Mouse (Mus musculus): ENCODE data around the gene Zfp654. TPM values are rescaled to one million over a fixed set of nuclear protein-coding genes. Genes with fewer than 3 reads are reported as not detected.

The Zfp654 gene
- polyA plus RNA-seq, 1 experiment from 2014 or later = 6.6 TPM

DNA sequence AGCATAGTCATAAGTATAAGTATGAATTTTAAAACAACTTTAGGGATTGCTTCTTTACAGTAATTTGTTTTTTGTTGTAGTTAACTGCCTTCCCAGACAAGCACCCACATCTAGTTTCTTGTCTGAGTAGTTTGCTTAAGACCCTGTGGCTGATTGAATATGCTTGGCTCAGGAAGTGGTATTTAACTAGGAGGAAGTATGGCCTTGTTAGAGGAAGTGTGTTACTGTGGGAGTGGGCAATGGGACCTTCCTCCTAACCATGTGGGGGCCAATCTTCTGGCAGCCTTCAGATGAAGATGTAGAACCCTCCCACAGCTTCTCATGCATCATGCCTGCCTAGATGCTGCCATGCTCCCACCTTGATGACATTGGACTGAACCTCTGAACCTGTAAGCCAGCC is 49.8 kb downstream of the Zfp654 start:
- no peak for DNase-seq (ENCODE audit: low spot score)
- Histone ChIP-seq H3K4me1 (0 out of 2 replicates have a peak, but pooled peaks cover 2% of the 10 kb centered on the region), H3K9me3 (0 out of 2 replicates have a peak, but pooled peaks cover 3% of the 10 kb centered on the region), H3K27me3 (replicated peaks; ENCODE audit: low read depth, poor library complexity, severe bottlenecking) (no peaks in the 10 kb centered on the region), H3K4me3 (no peak overlapping the region), H3K36me3 (replicated peaks) (peaks cover 18% of the 10 kb centered on the region), H3K27ac (replicated peaks) (no peak overlapping the region)

DNA sequence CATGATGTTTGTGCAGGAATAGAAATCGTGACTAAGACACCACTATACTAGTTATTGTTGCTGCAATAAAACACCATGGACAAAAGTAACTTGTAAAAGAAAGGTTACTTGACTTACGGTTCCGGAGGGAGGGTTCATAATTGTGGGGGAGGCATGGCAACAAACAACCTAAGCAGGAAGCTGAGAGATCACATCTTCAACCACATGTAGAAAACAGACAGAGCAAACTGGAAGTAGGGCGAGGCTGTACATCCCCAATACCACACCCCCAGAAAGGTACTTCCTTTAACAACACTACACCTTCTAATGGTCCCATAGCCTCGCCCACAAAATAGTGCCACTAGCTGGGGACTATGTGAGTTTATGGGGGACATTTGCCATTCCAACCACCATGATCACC is 51.1 kb downstream of the Zfp654 start:
- 0 out of 2 replicates have a peak, but pooled peaks cover 2% of the 10 kb centered on the region for H3K4me1 ChIP-seq
- no peak for DNase-seq (ENCODE audit: low spot score)
- H3K36me3 ChIP-seq (replicated peaks) = peaks cover 13% of the 10 kb centered on the region
- no peak overlapping the region for H3K27ac ChIP-seq (replicated peaks)
- no peaks in the 10 kb centered on the region for H3K27me3 ChIP-seq (replicated peaks; ENCODE audit: low read depth, poor library complexity, severe bottlenecking)
- H3K4me3 ChIP-seq = no peak overlapping the region
- 91% methylated on average over 5 of the region's 5 CpGs for WGBS
- no peaks in the 10 kb centered on the region for H3K9me3 ChIP-seq

DNA sequence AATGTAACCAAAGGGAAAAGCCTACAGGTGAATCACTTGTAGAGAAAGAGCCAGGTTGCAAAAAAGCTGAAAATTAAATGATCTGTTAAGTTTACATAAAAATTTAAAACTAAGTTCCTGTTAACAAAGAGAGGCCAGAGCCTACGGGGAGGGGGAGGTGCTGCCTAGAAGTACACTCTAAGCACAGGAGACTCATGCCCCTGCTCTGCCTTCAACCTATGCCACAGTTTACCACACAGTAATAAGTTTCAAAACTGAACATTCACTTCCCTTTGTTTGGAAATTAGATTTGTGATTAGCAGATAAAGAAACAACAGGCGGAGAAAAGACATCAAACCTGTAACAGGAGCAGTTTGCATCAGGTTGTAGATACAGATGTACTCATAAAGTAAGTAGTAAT is 56.6 kb downstream of the Zfp654 start:
- Histone ChIP-seq H3K4me1 (0 out of 2 replicates have a peak, but pooled peaks cover 2% of the 10 kb centered on the region), H3K36me3 (replicated peaks) (no peaks in the 10 kb centered on the region), H3K9me3 (no peaks in the 10 kb centered on the region), H3K27me3 (replicated peaks; ENCODE audit: low read depth, poor library complexity, severe bottlenecking) (no peaks in the 10 kb centered on the region), H3K27ac (replicated peaks) (no peak overlapping the region), H3K4me3 (no peak overlapping the region)
- WGBS = 85% methylated on average over 2 of the region's 2 CpGs
- no peak for DNase-seq (ENCODE audit: low spot score)

DNA sequence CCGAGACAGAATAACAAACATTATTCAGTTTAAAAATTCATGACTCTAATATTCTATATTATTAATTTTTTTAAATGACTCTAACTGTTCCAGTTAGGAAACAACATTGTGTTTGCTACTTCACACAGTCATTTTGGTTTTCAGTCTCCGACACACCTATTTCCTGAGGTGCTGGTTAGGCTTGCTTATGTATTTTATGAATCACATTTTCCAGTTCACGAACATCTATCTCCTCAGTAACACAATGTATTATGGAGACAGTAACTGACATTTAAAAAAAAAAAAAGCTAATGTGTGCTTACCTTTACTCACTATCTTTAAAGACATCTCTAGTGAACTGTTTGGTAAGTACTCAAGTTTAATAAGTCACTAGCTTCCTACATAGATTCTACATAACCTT is 61.7 kb downstream of the Zfp654 start:
- Histone ChIP-seq H3K4me1 (no peaks in the 10 kb centered on the region), H3K27me3 (replicated peaks; ENCODE audit: low read depth, poor library complexity, severe bottlenecking) (no peaks in the 10 kb centered on the region), H3K36me3 (replicated peaks) (peaks cover 19% of the 10 kb centered on the region), H3K27ac (replicated peaks) (no peak overlapping the region), H3K4me3 (no peak overlapping the region), H3K9me3 (no peaks in the 10 kb centered on the region)
- no peak for DNase-seq (ENCODE audit: low spot score)
- 96% methylated on average over 3 of the region's 3 CpGs for WGBS

DNA sequence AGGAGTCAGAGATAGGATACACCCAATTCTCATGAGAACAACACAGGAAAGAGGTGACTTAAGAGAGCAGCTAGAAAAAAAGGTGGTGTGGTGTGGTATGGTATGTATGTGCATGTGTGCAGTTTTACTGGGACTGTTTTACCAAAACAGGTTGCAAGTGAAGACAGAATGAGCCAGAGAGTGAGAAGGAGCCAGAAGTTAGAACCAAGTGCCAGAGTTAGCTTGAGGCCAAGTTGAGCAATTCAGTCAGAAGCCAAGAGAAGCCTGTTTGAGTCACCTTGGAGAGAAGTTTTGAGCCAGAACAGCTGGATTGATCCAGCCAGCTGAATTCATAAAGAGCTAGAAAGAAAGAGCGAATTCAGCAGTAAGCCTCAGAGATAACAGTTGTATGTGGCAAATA is 75.9 kb downstream of the Zfp654 start:
- DNase-seq (ENCODE audit: low spot score) = no peak
- H3K4me1 ChIP-seq = no peaks in the 10 kb centered on the region
- no peaks in the 10 kb centered on the region for H3K9me3 ChIP-seq
- H3K36me3 ChIP-seq (replicated peaks) = peaks cover 5% of the 10 kb centered on the region; the same call in 1 of the 2 replicates
- H3K27ac ChIP-seq (replicated peaks) = no peak overlapping the region
- 71% methylated on average over 1 of the region's 1 CpGs for WGBS
- no peak overlapping the region for H3K4me3 ChIP-seq
- no peaks in the 10 kb centered on the region for H3K27me3 ChIP-seq (replicated peaks; ENCODE audit: low read depth, poor library complexity, severe bottlenecking)

DNA sequence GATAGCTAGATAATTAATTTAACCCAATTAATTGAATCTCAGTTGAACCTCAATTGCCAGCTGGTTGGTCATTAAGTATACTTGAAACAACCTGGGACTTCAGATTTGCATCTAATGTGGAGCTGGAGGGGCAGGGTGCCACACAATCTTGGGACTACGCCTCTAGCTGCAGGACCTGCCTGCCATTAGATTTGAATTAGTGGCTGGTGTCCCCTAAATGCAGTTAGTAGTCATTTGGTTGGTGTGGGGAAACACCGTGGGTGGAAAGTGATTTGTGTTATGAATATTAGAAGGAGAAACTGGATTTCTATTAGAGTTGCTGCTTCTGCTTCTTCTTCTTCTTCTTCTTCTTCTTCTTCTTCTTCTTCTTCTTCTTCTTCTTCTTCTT is 80.0 kb downstream of the Zfp654 start:
- peak overlapping the region; percentile 97 for H3K4me3 ChIP-seq
- peak overlapping the region; percentile 90 for H3K27ac ChIP-seq (replicated peaks)
- peaks cover 7% of the 10 kb centered on the region for H3K4me1 ChIP-seq
- peaks cover 25% of the 10 kb centered on the region for H3K36me3 ChIP-seq (replicated peaks)
- no peaks in the 10 kb centered on the region for H3K27me3 ChIP-seq (replicated peaks; ENCODE audit: low read depth, poor library complexity, severe bottlenecking)
- no peak for DNase-seq (ENCODE audit: low spot score)
- 92% methylated on average over 2 of the region's 2 CpGs for WGBS
- H3K9me3 ChIP-seq = no peaks in the 10 kb centered on the region

DNA sequence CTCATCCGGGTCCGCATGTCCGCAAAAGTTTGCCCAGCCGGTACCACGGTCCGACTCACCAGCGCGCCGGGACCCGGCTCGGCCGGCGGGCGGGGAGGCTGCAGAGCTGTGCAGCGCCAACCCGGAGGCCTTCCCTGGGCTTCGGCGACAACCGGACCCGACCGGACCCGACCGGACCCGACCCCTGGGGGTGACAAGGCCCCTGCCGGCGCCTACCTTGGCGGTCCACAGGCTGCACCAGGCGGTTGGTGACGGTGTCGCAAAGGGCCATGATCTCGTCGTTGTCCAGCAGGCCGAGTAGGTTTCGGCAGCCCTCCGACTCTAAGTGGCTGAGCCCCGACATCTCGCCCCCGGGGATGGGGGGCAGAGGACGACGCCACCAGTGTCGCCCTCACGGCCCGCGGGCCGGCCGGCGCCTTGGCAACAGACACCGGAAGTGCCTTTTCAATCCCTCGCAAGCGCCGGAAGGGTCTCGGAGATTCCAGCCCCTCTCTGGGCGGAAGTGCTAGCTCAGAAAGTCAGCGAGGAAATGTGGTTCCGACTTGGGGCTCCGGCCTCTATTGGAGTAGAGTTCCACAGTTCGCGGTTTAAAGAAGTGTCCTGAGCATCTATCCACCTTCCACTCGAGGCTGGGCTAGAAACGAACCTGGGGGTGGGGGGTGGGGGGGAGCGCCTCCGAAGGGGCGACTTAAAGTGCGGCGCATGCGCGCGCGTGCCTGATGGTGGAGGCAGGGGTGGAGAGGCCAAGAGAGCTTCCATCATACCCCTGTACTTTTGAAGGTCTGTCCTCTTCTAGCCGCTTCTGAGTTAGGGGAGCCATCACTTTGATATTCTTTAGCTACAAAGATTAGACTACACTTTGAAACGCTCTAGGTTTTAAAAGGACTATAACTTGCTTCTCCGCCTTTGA is 80.7 kb downstream of the Zfp654 start, which contains the start of gene 4930453N24Rik:
Gene 4930453N24Rik, minus strand, starts transcription at position 641 of the 910 bp plus-strand sequence.
- H3K27ac ChIP-seq (replicated peaks) = peak within 1 kb of the TSS; percentile 90
- no peaks in the 10 kb centered on the region for H3K9me3 ChIP-seq
- H3K4me1 ChIP-seq = peaks cover 7% of the 10 kb centered on the region
- peak; percentile 90 for DNase-seq (ENCODE audit: low spot score)
- H3K27me3 ChIP-seq (replicated peaks; ENCODE audit: low read depth, poor library complexity, severe bottlenecking) = no peaks in the 10 kb centered on the region
- peaks cover 31% of the 10 kb centered on the region for H3K36me3 ChIP-seq (replicated peaks)
- WGBS = 2% methylated on average over 72 of the region's 72 CpGs
- peak within 1 kb of the TSS; percentile 97 for H3K4me3 ChIP-seq

DNA sequence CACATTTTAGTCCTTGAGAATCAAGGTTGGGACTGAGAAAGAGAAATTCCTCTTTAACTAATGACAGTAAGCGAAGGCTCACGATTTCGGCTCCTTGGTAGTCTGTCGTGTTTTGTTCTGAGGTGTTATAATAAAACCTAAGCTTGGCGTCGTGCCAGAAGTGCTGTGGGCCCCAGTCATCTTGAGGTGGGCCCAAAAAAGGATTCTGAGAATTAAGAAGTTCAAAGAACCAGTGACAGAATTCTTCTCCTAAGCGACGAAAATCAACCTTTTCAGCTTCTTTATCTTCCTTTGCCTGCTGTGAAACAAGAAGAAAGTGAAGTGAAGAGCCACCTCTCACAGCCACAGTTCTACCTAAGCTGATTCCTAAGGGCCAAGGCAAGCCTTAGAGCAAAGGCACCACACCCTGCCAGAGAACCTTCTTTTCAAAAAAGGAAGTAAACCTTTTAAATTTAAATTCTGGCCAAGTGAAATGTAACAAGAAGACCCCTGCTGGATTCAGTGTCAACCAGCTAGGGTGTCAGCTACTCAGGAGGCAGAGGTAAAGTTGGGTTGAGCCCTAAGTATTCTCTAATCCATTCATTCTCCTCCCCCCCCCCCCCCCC is 84.7 kb downstream of the Zfp654 start:
- Histone ChIP-seq H3K9me3 (peaks cover 10% of the 10 kb centered on the region), H3K36me3 (replicated peaks) (peaks cover 71% of the 10 kb centered on the region)
- WGBS = 94% methylated on average over 8 of the region's 8 CpGs

DNA sequence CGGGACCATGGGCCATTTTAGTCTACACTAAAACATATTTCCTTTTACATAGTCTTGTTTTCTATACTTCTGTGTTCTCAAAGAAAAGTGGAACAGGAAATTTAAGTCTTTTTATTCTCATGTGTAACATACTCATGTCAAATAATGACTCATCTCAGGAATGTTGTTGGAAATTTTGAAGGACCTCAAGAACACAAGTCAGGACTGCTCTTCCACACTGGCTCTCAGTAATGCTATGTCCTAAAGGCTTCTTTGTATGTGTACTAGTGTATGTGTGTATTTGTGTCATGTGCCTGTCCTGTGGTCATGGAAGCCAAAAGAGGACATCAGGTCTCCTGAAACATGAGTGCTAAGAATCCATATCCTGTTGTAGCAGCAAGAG is 92.2 kb downstream of the Zfp654 start:
- Histone ChIP-seq H3K4me1 (no peaks in the 10 kb centered on the region), H3K27me3 (replicated peaks; ENCODE audit: low read depth, poor library complexity, severe bottlenecking) (no peaks in the 10 kb centered on the region), H3K36me3 (replicated peaks) (peaks cover 36% of the 10 kb centered on the region), H3K27ac (replicated peaks) (no peak overlapping the region), H3K9me3 (peaks cover 10% of the 10 kb centered on the region), H3K4me3 (no peak overlapping the region)
- DNase-seq (ENCODE audit: low spot score) = no peak
- 86% methylated on average over 1 of the region's 1 CpGs for WGBS

More for the DNA sequence above, 84.7 kb downstream of the Zfp654 start:
- Histone ChIP-seq H3K27ac (replicated peaks) (no peak overlapping the region), H3K27me3 (replicated peaks; ENCODE audit: low read depth, poor library complexity, severe bottlenecking) (no peaks in the 10 kb centered on the region), H3K4me3 (no peak overlapping the region), H3K4me1 (peaks cover 7% of the 10 kb centered on the region)
- no peak for DNase-seq (ENCODE audit: low spot score)

DNA sequence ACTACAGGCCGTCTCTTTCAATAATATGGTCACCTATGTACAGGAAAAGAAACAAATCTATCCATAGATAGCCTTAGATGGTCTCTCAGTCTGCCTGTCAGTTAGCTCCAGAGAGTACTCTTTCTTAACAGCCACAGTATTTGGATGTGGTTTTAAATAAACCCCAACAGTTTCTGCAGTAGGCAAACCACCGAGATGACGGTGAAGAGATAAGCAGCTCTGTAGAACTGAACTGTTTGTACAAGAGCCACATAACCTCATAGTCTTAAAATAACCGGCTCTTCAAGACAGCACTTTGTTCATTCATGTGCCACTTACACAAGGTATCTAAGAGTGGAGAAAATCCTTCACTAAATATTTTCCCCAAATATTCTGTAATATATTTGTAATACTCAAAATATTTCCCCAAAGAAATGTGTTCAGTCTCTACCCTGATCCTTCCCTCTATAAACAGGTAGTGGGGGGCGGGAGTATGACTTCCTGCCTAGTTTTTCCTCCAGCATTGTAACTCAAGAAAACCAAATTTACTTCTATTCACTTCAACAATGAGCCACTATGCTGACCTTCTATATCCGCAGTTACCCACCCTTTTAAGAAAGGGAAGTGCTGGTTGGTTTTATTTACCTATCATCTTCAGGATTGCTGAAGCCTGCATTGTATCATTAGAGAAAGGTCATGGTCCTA is 92.7 kb downstream of the Zfp654 start:
- Histone ChIP-seq H3K36me3 (replicated peaks) (peaks cover 31% of the 10 kb centered on the region), H3K27ac (replicated peaks) (no peak overlapping the region), H3K4me3 (no peak overlapping the region), H3K4me1 (0 out of 2 replicates have a peak, but pooled peaks cover 4% of the 10 kb centered on the region), H3K27me3 (replicated peaks; ENCODE audit: low read depth, poor library complexity, severe bottlenecking) (no peaks in the 10 kb centered on the region), H3K9me3 (peaks cover 10% of the 10 kb centered on the region)
- 77% methylated on average over 6 of the region's 6 CpGs for WGBS
- DNase-seq (ENCODE audit: low spot score) = no peak

DNA sequence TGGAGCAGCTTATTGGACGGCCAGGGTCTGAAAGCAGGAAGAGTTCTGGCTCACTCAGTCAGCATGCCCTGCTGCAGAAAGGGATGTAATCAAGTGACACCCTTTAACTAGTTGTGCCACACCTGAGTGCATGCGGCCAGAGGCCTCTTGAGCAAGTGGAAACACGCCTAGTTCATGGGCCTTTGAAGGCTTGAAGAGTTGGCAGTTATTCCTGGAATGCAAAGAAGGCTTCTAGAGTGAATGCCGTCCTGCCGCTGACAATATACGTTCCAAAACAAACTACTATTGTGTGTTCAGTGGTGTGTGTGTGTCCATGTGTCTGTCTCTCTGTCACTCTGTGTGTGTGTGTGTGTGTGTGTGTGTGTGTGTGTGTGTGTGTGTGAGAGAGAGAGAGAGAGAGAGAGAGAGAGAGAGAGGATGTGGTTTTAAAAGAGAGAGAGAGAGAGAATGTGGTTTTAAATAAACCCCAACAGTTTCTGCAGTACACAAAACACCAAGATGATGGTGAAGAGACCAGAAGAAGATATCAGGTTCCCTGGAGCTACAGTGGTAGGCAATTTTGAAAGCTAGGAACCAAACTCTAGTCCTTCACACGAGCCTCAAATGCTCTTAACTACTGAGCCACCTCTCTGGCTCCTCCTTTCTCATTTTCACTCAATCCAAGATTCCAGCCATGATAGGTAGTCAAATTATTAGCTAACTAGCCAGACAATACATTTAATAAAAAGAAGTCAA is 93.6 kb downstream of the Zfp654 start:
- H3K4me1 ChIP-seq = 0 out of 2 replicates have a peak, but pooled peaks cover 5% of the 10 kb centered on the region
- WGBS = 85% methylated on average over 7 of the region's 7 CpGs
- H3K4me3 ChIP-seq = no peak overlapping the region

DNA sequence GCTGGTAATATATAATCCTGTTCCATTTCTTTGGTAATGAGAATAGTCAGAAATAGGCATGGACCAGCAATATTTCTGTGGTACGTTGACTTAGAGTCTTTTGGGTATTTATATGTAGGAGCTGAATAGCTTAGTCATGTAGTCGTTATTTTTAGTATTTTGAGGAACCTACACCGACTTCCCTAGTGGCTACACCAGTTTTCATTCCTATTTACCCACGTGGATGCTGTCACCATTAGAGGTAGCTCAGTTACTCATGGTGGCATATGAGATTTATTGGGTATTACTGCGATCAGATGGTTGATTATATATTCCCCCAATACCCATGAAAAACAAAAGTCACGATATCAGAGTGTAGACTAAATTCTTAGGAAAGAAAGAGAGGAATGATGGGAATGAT is 95.1 kb downstream of the Zfp654 start:
- 85% methylated on average over 6 of the region's 6 CpGs for WGBS
- DNase-seq (ENCODE audit: low spot score) = no peak
- 0 out of 2 replicates have a peak, but pooled peaks cover 5% of the 10 kb centered on the region for H3K4me1 ChIP-seq
- H3K27me3 ChIP-seq (replicated peaks; ENCODE audit: low read depth, poor library complexity, severe bottlenecking) = no peaks in the 10 kb centered on the region
- no peaks in the 10 kb centered on the region for H3K9me3 ChIP-seq
- no peak overlapping the region for H3K27ac ChIP-seq (replicated peaks)
- H3K36me3 ChIP-seq (replicated peaks) = peaks cover 7% of the 10 kb centered on the region
- H3K4me3 ChIP-seq = no peak overlapping the region

More for the DNA sequence above, 93.6 kb downstream of the Zfp654 start:
- H3K27me3 ChIP-seq (replicated peaks; ENCODE audit: low read depth, poor library complexity, severe bottlenecking) = no peaks in the 10 kb centered on the region
- H3K9me3 ChIP-seq = peaks cover 1% of the 10 kb centered on the region
- no peak overlapping the region for H3K27ac ChIP-seq (replicated peaks)
- H3K36me3 ChIP-seq (replicated peaks) = peaks cover 22% of the 10 kb centered on the region
- no peak for DNase-seq (ENCODE audit: low spot score)

Measured in embryonic facial prominence, embryonic 10.5 days (tissue).